Mouse (Mus musculus) T-cell, adult 66 days (primary cell): ENCODE measurements around the gene Tulp2. TPM values are rescaled to one million over a fixed set of nuclear protein-coding genes. Genes with fewer than 3 reads are reported as not detected.

Source experiments
- total RNA-seq, 2 experiments: library from RNA; stranded (reverse); gene quantifications; 3 replicates in 1 of 2; 4 replicates in 1 of 2; pipeline ENCODE4 v1.2.4; 2023

Tulp2 gene
- not detected for total RNA-seq

GRCm38 (mm10) chr7:45481374-45481927, at the start of gene Tulp2:
Tulp2 (plus strand) TSS chr7:45481877.

GRCm38 (mm10) chr7:45434203-45435015, 47.3 kb upstream of the Tulp2 start, which contains the start of gene Gys1:
Gys1 (plus strand) TSS chr7:45434844.

DNA sequence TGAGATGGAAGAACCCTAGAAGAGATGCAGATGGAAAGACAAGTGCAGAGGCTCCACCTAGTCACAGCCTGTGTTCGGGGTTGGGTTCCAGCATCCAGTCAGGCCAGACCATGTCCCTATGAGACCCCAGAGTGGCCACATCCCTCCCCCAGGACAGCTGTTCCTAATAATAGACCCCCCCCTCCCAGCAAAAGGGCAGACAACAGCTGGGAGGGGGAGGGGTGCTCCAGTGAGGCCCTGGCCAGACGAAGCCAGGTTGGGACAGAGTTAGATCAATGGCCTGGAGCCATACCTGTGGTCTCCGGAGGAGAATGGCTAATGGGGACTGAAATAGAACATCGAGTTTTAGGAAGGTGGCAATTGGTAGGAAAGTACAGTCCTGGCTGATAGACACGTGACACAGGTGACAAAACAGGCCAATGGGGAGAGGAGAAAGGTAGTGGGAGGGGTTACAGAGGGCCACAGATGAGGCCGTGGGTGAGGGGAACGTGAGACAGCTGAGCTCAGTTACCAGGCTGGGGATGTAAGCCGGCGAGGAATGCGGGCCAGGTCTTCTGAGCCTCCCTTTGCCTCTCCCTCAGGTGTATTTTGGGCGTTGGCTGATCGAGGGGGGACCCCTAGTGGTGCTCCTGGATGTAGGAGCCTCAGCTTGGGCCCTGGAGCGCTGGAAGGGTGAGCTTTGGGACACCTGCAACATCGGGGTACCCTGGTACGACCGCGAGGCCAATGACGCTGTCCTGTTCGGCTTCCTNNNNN, 44.0 kb upstream of the Tulp2 start, which contains the start of gene Ruvbl2:
Gene Ruvbl2, minus strand, starts transcription at position 576 of the 756 bp plus-strand sequence.

GRCm38 (mm10) chr7:45459564-45460140, 22.0 kb upstream of the Tulp2 start, which contains the start of gene Ftl1:
Ftl1 (minus strand) TSS chr7:45459884.

DNA sequence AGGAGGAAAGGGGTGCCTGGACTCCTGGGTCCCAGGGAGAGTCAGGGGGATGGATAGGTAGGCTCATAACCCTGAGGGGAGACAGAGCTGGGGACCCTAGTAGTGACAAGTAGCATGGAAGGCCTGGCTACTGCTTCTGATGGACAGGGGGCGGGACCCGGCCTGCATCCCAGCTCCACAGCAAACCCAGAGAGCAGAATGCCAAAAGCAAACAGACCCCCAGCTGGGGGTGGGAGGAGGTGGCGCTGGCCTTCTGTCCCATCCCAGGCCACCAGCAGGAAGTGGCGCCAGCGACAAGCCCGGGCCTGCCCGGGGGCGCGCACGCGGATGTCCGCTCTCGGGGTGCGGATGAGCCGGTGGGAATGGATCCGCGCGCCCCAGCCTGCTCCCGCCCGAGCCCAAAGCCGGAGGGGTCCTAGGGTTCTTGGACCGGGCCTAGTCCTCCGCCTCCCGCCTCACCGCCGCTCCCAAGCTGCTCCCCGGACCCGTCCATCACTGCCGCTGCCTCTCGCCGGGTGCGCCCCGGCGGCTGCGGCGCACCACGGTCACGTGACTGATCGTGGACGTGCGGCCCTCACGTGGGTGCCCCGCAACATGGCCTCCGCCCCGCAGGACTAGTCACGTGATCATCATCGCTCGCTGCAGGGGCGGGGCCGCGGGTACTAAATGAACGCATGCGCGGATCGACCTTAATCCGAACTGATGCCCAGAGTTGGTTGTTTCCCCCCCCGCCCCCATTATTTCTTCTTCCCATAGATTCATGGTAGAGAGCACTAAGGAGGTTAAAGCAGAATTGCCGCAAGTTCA, 15.2 kb upstream of the Tulp2 start, which contains the start of gene Bax:
Gene Bax, minus strand, starts transcription at position 616 of the 807 bp plus-strand sequence.

DNA sequence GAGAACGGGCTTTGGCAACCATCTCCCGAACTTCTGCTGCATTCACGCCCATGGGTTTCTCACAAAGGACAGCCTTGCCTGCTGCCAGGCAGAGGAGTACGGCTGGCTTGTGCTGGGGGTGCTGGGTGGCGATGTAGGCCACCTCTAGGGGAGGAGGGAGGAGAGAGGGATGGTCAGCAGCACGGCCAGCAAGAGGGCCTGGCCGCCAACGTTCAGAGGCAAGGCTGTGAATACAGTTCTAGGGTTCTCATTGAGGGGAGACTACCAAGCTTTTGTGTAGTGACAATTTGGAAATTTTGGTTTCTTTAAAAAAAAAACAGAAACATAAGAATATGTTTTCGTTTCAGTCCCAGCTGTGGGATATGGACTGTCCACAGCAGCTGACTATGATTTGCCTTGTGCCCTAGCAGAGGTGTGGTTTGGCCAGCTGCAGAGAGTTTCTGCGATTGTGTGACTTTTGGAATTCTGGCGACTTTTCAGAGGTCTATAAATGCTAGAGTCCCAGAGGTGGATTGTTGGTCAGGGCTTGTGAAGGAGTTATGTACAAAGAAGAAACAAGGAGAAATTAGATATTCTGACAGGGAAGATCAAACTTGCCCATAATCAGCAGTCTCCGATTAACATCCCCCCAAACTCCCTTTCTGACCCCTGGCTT, 5.2 kb downstream of the Tulp2 start, which contains the start of gene Gm45808:
Gene Gm45808, minus strand, starts transcription at position 51 of the 655 bp plus-strand sequence.

GRCm38 (mm10) chr7:45488293-45489204, 6.9 kb downstream of the Tulp2 start, which contains the start of gene Dhdh:
Dhdh (minus strand) TSS chr7:45488805.

GRCm38 (mm10) chr7:45509912-45510787, 28.5 kb downstream of the Tulp2 start, which contains the start of gene Nucb1:
Nucb1 (minus strand) TSS chr7:45510406.

DNA sequence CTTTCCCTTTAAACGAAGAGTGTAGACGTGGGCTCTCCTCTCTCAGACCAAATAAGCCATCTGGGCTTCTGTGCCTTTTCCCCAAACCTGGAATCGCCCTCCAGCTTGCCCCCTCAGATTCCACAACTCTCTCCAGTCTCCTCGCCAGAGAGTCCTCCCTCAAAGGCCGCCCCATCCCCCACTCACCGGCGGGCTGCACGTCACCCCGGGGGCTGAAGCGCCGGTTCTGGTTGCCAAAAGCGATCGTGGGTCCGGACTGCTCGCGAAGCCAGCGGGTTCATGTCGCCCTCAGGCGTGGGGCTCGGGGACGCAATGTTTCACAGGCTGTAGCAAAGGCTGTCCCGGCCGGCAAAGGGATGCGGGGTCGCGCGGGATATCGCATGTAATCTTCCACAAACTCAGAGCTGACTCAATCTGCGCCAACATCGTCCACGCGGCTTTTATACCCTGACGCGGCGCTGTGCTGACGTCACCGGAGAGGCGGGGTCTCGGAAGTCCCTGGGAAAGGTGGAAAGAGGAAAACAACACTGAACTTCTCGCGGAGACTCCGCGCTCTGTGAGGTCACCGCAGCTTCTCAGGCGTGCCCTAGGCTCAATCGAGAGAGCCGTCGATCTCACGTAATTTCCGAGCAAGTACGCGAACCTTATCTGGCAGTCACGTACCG, 44.3 kb downstream of the Tulp2 start, which contains the start of the genes Ppp1r15a and Plekha4:
Gene Ppp1r15a, minus strand, starts transcription at position 460 of the 665 bp plus-strand sequence.
Gene Plekha4, plus strand, starts transcription at position 522 of the 665 bp plus-strand sequence.

DNA sequence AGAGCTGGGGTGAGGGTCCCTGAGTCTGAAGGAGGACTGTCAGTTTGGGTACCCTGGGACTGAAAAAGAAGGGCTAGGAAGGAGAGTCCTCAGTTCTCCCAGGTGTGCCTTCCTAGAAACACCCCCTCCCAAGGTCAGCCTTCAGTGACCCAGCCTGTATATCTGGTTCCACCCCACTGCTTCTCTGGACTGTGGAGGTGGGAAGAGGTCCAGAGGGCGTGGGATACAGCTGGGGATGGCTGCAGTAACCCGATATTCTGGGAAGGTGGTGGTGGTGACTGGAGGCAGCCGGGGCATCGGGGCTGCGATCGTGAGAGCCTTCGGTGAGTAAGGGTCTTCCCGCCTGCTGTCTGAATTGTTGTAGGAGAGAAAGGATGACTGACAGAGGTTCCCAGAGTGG, 73.1 kb downstream of the Tulp2 start, which contains the start of gene Hsd17b14:
Gene Hsd17b14, plus strand, starts transcription at position 150 of the 400 bp plus-strand sequence.

DNA sequence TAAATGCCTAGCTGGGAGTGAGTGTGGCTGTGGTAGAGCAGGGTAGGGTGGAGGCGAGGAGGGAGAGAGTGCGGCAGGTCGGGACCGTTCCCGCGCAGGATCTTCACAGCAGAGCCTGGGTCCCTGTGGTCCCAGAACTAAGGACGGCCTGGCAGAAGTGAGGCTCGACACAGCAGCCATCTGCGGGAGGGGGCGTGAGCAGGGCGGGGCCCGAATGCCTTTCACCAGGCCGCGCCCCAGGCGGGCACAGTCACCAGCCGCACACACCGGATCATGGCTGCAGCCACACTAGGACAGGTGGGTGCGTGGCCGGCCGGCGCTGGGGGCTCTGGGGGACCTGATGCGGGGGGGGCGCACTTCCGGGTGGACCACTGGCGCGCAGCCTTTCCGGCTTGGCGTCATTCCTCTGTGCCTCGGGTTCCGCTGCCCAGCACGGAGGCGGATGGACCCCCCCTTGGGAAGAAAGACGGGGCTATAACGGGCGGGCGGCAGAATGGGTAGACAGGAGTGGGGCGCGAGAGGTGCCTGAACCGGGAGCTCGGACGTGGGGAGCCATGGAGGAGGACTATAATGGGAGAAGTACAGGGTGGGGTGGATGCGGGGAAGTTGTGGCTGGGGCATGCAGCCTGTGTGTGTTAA, 88.5 kb downstream of the Tulp2 start, which contains the start of gene Bcat2:
Gene Bcat2, plus strand, starts transcription at position 51 of the 639 bp plus-strand sequence.

Other genes starting within 250 kb of the Tulp2 start
- 100 to 1,000 TPM; 270 to 288 TPM for gene Cd37, start 242.8 kb upstream of the Tulp2 start, total RNA-seq
- not detected for gene Slc6a16, start 240.8 kb upstream of the Tulp2 start, total RNA-seq
- gene Slc6a21, start 204.4 kb upstream of the Tulp2 start, total RNA-seq, result not detected
- gene Trpm4, start 148.1 kb upstream of the Tulp2 start, total RNA-seq, result 10 to 100 TPM; 11.4 to 15.3 TPM
- not detected for gene Hrc, start 146.6 kb upstream of the Tulp2 start, total RNA-seq
- under 1 TPM; 0.15 to 0.50 TPM for gene Ppfia3, start 114.9 kb upstream of the Tulp2 start, total RNA-seq
- gene Lin7b, start 111.3 kb upstream of the Tulp2 start, total RNA-seq, result 1 to 10 TPM; 3.0 to 3.6 TPM
- gene Snrnp70, start 86.1 kb upstream of the Tulp2 start, total RNA-seq, result 100 to 1,000 TPM; 682 to 709 TPM
- gene Kcna7, start 76.2 kb upstream of the Tulp2 start, total RNA-seq, result not detected
- not detected for gene Ntf5, start 68.2 kb upstream of the Tulp2 start, total RNA-seq
- not detected for gene Lhb, start 61.1 kb upstream of the Tulp2 start, total RNA-seq
- gene Gys1, start 47.0 kb upstream of the Tulp2 start, total RNA-seq, result 1 to 10 TPM; 6.5 to 6.8 TPM
- 10 to 100 TPM; 48.6 to 51.6 TPM for gene Ruvbl2, start 43.8 kb upstream of the Tulp2 start, total RNA-seq
- 100 to 1,000 TPM; 409 to 413 TPM for gene Ftl1, start 22.0 kb upstream of the Tulp2 start, total RNA-seq
- 10 to 100 TPM; 79.4 to 86.6 TPM for gene Bax, start 15.0 kb upstream of the Tulp2 start, total RNA-seq
- gene Gm45808, start 4.9 kb downstream of the Tulp2 start, total RNA-seq, result not detected
- gene Dhdh, start 6.9 kb downstream of the Tulp2 start, total RNA-seq, result under 1 TPM; 0.62 to 0.96 TPM
- 100 to 1,000 TPM in 1 of 2 experiments, 10 to 100 TPM in 1; 99.7 to 118 TPM for gene Nucb1, start 28.5 kb downstream of the Tulp2 start, total RNA-seq
- 100 to 1,000 TPM; 770 to 887 TPM for gene Ppp1r15a, start 44.4 kb downstream of the Tulp2 start, total RNA-seq
- gene Plekha4, start 44.5 kb downstream of the Tulp2 start, total RNA-seq, result 1 to 10 TPM; 1.2 to 1.4 TPM
- not detected for gene Hsd17b14, start 73.0 kb downstream of the Tulp2 start, total RNA-seq
- gene Bcat2, start 88.3 kb downstream of the Tulp2 start, total RNA-seq, result 10 to 100 TPM; 38.7 to 43.5 TPM
- not detected for gene Fgf21, start 133.6 kb downstream of the Tulp2 start, total RNA-seq
- not detected for gene Fut1, start 135.4 kb downstream of the Tulp2 start, total RNA-seq
- gene Izumo1, start 139.9 kb downstream of the Tulp2 start, total RNA-seq, result not detected
- gene Rasip1, start 145.6 kb downstream of the Tulp2 start, total RNA-seq, result under 1 TPM in 1 of 2 experiments, not detected in 1; 0.38 TPM
- gene Mamstr, start 158.1 kb downstream of the Tulp2 start, total RNA-seq, result not detected
- not detected for gene Fut2, start 184.5 kb downstream of the Tulp2 start, total RNA-seq
- gene Ntn5, start 202.1 kb downstream of the Tulp2 start, total RNA-seq, result under 1 TPM; 0.35 to 0.65 TPM
- gene Sec1, start 212.5 kb downstream of the Tulp2 start, total RNA-seq, result under 1 TPM in 1 of 2 experiments, not detected in 1; 0.20 TPM
- 10 to 100 TPM in 1 of 2 experiments, 1 to 10 TPM in 1; 8.9 to 10.2 TPM for gene Car11, start 218.0 kb downstream of the Tulp2 start, total RNA-seq
- gene Dbp, start 223.2 kb downstream of the Tulp2 start, total RNA-seq, result 10 to 100 TPM; 34.0 to 37.7 TPM
- gene Rpl18, start 233.6 kb downstream of the Tulp2 start, total RNA-seq, result 1,000 to 10,000 TPM; 3,079 to 3,201 TPM
- 10 to 100 TPM; 30.7 to 34.0 TPM for gene Sphk2, start 236.1 kb downstream of the Tulp2 start, total RNA-seq
- 1 to 10 TPM; 1.6 to 2.1 TPM for gene Fam83e, start 239.3 kb downstream of the Tulp2 start, total RNA-seq
- gene Spaca4, start 243.9 kb downstream of the Tulp2 start, total RNA-seq, result not detected